Mouse (Mus musculus): ENCODE measurements around the gene Ctbs.
"Not testable (repeated sequence)": the region's sequence is repeated elsewhere in the genome, so short reads cannot be mapped to it uniquely, and the experiment has no call there.

Ctbs gene

DNA sequence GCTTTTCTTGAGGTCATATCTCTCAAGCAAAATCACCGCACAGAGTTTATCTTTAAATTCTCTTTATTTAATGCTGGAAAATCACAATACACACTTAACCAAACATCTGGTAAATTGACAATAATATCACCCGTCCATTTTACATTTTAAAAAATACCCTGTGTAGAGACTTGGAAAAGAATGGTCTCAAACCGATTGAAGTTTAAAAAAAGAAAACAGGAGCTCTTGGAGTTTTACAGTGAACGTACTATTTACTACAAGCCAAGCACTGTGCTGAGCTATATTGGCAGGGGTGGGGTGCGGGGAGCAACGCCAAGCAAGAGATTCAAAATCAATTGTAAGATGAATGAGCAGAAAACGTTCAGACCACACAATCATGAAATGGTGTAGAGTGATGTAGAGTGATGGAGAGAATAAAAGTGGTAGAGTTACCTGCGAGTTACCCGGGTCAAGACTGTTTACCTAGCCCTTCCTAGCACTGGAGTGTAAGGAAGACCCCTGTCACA, at the start of gene Ctbs:
Gene Ctbs, plus strand, starts transcription at position 51 of the 506 bp plus-strand sequence.
- DNase-seq (ENCODE audit: low spot score) = no peak

- DNase-seq (ENCODE audit: low spot score) = no peak
Measured at GRCm38 (mm10) chr3:146403770-146404169, 45.8 kb upstream of the Ctbs start.

- peak; percentile 99 for DNase-seq (ENCODE audit: low spot score)
Measured at GRCm38 (mm10) chr3:146404311-146405201, 45.0 kb upstream of the Ctbs start, which contains the start of gene Ssx2ip. Ssx2ip (plus strand) TSS chr3:146404642.

DNA sequence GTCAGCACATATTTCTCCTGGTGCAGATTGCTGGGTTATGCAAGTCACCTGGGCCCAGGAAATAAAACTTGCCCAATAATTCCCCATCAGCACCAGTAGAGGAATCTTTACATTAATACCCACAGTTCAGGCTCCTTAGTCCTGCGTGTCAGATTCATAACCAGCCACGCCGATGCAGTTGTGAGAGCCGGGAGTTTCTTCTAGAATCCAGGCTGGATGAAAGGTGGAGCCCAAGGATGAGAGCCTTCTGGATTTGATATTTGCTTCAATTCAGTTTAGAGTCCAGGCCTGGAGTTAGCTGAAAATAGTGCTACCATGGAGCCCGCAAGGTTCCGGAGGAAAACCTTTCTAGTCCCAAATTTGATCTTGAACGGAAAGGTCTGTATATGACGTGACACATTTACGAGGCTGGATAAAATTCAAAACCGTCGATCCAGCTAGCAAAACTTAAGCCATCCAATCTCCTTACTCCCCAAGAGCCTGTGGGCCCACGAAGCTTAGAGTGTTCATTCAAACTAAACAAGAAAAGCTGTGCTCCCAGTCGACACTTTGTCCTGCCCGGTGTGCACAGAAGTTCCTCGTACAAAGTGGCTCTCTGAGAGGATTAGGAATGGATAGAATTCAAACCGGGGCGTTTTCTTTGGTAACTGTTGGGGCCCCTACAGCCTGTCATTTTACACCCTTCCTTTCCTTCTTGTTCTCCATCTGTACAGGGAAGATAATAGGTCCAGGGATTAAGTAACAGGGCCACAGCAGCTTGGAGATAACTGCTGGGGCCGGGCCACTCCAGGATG, 44.2 kb upstream of the Ctbs start:
- no peak for DNase-seq (ENCODE audit: low spot score)

DNA sequence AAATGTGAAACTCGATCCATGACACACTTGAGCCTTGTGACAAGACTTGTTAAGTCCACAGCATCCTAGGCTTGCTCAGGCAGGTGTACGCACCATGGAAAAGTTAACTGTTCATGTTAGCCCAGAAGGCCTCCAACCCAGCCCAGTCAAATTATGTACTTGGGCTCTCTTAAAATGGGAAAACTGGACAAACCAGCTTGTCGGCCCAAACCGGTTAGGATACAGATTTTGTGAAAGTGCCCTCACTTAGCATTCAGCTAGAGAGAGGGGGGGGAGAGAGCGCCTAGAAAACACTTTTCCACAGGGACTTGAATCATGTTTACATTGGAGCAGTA, 43.6 kb upstream of the Ctbs start:
- no peak for DNase-seq (ENCODE audit: low spot score)

DNA sequence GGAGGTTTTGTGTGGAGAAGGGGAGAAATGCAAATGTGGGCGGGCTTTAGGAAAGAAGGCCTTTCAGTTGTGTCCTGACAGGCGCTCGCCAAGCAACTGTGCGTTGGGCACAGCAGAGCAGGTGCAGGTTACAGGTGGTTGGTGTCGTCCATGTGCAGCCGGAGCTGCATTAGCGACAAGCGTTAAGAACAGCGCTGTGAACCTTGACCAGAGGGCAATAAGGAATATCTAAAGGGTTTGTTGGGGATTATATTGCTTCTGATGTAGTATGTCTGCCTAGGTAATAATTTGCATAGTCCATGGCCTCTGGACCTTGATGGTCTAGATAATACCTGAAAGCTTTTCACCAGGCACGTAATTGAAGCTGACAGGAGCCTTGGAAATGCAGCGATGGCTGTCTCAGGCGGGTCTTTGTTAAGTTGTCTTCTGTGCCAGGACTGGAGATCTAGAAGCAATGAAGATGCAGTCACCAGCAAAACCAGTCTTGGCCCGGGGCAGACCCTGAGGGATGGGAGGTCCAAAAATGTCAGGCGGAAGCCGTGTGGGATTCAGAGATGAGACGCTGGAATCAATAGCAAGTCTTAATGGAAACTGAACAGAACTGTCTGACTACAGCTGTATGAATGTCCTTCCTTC, 42.4 kb upstream of the Ctbs start:
- DNase-seq (ENCODE audit: low spot score) = no peak

DNA sequence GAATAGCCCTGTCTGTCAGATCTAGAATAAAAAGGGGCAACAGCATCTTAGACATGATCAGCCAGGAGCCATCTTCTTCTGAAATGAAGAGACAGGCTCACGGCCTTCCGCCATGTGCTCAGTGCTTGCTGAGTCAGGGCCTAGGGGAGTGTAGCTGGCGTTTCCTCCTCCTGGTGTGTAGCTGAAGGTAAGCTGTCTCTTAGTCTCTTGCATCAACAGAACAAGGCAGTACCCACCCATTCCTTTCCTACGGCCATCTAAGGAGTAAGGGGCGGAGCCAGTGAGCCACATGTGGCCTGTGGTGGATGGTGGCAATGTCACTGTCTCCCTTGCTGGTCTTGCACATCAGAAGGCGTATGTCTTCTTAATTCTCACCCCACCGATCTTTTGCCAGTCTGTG, 39.5 kb upstream of the Ctbs start:
- no peak for DNase-seq (ENCODE audit: low spot score)

DNA sequence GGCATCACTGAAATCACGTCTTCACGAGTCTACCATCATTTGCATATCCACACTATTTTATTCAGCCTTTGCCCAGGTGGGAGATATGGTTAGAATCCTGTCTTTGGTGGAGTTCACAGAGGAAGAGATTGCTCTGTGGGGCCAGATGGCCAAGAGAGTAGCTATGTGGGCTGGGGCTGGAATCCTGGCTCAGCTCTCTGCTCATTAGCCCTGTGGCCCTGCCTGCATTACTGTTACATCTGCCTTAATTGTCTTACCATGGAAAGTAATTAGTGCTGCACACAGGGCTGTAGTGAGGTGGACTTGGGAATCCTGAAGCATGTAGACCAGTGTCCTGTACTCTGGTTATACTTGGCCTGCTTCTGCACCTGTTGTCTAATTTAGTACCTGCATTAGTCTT, 37.6 kb upstream of the Ctbs start:
- no peak for DNase-seq (ENCODE audit: low spot score)

GRCm38 (mm10) chr3:146412480-146412879, 37.1 kb upstream of the Ctbs start:
- no peak for DNase-seq (ENCODE audit: low spot score)

GRCm38 (mm10) chr3:146413016-146413415, 36.6 kb upstream of the Ctbs start:
- no peak for DNase-seq (ENCODE audit: low spot score)

GRCm38 (mm10) chr3:146413992-146414391, 35.6 kb upstream of the Ctbs start:
- no peak for DNase-seq (ENCODE audit: low spot score)

GRCm38 (mm10) chr3:146414555-146414954, 35.0 kb upstream of the Ctbs start:
- DNase-seq (ENCODE audit: low spot score) = no peak

GRCm38 (mm10) chr3:146417873-146418272, 31.7 kb upstream of the Ctbs start:
- DNase-seq (ENCODE audit: low spot score) = no peak

- no peak for DNase-seq (ENCODE audit: low spot score)
Measured at GRCm38 (mm10) chr3:146418901-146419300, 30.7 kb upstream of the Ctbs start.

DNA sequence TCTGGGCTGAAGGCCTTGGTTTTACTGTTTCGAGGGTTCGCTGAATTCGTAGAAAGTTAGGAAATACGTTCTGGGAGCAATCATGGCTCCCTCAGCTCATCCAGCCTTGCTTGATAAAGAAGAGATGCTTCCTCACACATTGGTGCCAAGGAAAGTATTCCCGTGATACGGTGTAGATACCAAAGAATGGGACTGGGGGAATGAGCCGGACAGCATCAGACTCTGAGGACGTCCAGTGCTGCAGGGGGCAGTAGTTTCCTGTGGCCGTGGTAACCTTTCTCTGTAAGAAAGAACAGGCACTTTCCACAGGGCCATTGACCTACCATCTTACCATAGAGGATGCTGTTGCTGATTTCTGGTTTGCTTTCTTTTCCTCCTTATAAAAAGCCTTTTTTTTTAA, 30.1 kb upstream of the Ctbs start:
- no peak for DNase-seq (ENCODE audit: low spot score)

GRCm38 (mm10) chr3:146419992-146420537, 29.5 kb upstream of the Ctbs start:
- DNase-seq (ENCODE audit: low spot score) = no peak

DNA sequence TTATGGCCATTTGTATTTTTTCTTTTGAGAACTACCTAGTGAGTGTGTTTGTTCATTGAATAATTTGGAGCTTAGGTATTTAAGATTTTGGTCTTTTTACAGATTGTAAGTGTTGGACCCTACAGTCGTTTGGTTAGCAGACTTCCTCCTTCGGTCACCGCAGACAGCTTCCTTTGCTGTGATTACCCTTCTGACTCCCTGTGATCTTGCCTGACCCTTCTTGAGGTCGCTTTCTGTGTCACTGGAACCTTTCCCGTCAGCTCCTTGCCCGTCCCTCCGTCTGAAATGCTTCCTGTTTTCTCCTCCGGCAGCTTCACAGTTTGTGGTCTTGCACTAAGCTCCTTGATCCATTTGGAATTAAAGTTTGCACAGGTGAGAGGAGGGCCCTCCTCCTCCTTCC, 27.8 kb upstream of the Ctbs start:
- DNase-seq (ENCODE audit: low spot score) = no peak

GRCm38 (mm10) chr3:146423710-146424109, 25.9 kb upstream of the Ctbs start:
- no peak for DNase-seq (ENCODE audit: low spot score)

DNA sequence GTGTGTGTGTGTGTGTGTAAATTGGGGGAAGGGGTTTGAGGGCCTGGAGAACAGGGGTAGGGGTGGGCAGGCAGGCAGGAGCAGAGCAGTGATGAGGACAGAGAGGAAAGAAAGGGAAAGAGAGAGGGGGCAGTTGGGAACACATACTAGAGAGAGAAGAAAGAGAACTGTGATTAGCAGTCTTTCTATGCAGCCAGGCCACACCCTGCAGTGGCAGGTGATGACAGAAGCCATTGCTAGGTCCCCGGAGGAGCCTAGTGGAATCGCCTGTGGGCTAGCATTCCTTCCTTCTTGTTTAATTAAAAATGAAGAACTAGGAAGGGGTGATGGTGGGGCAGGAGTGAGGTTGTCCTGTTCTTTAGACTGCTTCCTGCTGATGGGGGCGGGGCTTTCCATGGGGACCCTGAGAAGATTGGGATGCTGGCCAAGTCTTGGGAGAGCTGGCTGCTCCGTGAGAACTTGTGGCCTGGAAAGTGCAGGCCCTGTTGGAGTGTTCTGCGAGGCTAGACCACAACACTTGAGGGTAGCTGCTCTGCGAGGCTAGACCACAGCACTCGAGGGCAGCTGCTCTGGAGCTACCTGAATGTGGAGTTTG, 25.2 kb upstream of the Ctbs start:
- no peak for DNase-seq (ENCODE audit: low spot score)

DNA sequence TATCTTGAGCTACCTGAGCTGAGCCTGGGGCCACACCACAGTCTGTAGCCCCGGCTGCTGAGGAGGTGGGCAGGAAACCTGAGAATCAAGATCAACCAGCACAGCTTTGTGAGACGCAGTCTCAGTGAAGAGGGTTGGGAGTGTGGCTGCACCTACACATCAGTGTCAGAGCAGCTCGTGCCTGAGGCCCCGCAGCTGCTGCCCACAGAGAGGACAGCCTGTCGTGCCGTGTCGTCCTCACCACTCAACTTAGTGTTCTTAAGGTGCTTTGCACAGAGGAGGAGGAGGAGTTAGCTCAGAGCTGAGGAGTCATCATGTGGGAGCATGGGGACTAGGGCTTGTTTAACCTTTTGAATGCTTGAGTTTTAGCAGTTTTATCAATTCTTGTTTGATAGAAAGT, 23.7 kb upstream of the Ctbs start:
- no peak for DNase-seq (ENCODE audit: low spot score)

DNA sequence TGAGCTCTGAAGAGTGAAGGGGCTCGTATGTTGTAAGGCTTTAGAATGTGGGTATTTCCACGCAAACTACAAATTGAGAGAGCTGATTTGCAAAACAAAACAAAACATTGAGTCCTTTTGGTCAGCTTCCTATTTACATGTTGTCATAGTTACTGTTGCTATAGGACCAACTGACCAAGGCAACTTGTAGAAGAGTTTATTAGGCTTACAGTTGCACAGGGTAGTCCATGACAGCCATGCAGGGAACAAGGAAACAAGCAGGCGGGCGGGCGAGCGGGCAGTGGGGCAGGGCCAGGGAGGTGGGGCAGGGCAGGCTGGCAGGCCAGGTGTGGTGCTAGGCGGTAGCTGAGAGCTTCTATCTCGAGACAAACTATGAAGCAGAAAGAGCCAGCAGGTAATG, 23.1 kb upstream of the Ctbs start:
- DNase-seq (ENCODE audit: low spot score) = no peak

GRCm38 (mm10) chr3:146433063-146433462, 16.5 kb upstream of the Ctbs start:
- not testable (repeated sequence) for DNase-seq (ENCODE audit: low spot score)
